Mouse (Mus musculus): ENCODE data around the gene Pxt1. TPM values are rescaled to one million over a fixed set of nuclear protein-coding genes. Genes with fewer than 3 reads are reported as not detected.
"Not testable (repeated sequence)": the region's sequence is repeated elsewhere in the genome, so short reads cannot be mapped to it uniquely, and the experiment has no call there.

The Pxt1 gene
- not detected in 2 replicates for total RNA-seq (2014; fragmentation: Nextera tagmentation)
- total RNA-seq (2017), result not detected in 2 replicates

DNA sequence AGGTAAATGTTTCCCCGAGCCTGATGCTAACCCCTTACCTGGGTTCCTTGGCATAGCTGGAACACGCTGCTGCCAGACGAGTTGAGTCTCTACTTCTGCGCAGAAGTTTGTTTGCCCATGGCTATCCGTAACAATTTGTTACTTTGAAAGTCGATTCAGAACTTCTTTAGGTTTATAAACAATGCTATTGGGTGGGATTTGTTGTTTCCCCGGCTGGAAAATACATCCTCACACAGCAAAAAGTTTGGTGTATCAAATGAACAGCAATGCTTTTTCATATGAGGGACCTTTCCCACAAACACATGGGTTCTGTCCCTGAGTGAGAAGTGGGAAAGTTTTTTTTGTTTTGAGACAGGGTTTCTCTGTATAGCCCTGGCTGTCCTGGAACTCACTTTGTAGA is at the start of gene Pxt1:
Pxt1 (minus strand) TSS at position 101 of the 400 bp plus-strand sequence.
- ATAC-seq (replicated peaks; ENCODE audit: low FRiP score, low TSS enrichment, poor library complexity, severe bottlenecking), result no peak

DNA sequence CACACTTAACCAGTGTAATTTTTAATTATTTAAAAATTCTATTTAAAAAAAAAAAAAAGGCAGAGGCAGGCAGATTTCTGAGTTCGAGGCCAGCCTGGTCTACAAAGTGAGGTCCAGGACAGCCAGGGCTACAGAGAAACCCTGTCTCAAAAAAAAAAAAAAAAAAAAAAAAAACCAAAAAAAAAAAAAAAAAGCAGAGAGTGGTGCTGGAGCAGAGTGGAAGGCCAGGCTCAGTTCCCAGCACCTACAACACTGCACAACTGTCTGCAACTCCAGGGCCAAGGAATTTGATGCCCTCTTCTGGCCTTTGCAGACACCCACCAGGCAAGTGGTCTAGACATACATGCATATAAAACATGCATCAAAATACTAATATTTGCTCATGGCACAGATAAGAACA is 49.4 kb upstream of the Pxt1 start:
- ATAC-seq (replicated peaks; ENCODE audit: low FRiP score, low TSS enrichment, poor library complexity, severe bottlenecking), result not testable (repeated sequence)

GRCm38 (mm10) chr17:28992105-28992504 is 48.5 kb upstream of the Pxt1 start:
- ATAC-seq (replicated peaks; ENCODE audit: low FRiP score, low TSS enrichment, poor library complexity, severe bottlenecking), result no peak

GRCm38 (mm10) chr17:28991286-28991685 is 47.6 kb upstream of the Pxt1 start:
- ATAC-seq (replicated peaks; ENCODE audit: low FRiP score, low TSS enrichment, poor library complexity, severe bottlenecking), result no peak

DNA sequence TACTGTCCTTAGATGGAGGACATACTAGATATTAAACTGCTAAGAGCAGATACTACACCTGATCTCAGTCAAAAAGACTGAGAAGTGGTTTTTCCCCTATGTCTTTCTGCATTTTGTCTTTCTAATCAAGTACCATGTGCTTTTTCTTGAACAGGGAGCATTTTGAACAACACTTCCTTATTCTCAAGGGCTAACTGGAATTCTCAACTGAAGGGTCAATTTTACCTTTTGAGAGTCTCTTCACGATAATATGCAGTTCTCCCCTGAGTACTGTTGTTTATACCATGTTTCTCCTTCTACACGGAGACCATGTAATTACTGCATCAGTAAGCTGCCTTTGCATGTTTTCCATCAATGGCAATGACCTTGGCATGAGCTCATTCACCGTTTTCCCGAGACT is 46.4 kb upstream of the Pxt1 start:
- no peak for ATAC-seq (replicated peaks; ENCODE audit: low FRiP score, low TSS enrichment, poor library complexity, severe bottlenecking)

- no peak for ATAC-seq (replicated peaks; ENCODE audit: low FRiP score, low TSS enrichment, poor library complexity, severe bottlenecking)
Measured at GRCm38 (mm10) chr17:28988996-28989395, 45.4 kb upstream of the Pxt1 start.

DNA sequence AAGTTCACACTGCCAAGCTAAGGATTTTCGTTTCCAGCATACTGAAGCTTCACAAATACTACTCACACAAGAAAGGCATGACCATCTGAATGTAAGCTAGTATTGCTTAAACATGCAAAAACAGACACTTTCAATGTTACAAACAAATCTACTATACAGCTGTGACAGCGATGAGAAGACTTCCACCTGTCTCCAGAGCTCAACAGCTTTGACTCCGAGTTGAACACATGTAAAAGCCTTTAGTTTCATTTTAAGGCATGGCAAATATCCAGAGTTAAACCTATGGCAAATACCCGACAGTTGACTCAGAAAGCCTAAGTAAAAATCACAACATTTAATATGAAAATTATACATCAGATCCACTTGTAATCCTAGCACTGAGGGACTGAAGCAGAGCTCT is 44.7 kb upstream of the Pxt1 start:
- ATAC-seq (replicated peaks; ENCODE audit: low FRiP score, low TSS enrichment, poor library complexity, severe bottlenecking), result no peak

- peak; percentile 61; the same call in 1 of the 2 replicates for ATAC-seq (replicated peaks; ENCODE audit: low FRiP score, low TSS enrichment, poor library complexity, severe bottlenecking)
Measured at GRCm38 (mm10) chr17:28987713-28988112, 44.1 kb upstream of the Pxt1 start.

DNA sequence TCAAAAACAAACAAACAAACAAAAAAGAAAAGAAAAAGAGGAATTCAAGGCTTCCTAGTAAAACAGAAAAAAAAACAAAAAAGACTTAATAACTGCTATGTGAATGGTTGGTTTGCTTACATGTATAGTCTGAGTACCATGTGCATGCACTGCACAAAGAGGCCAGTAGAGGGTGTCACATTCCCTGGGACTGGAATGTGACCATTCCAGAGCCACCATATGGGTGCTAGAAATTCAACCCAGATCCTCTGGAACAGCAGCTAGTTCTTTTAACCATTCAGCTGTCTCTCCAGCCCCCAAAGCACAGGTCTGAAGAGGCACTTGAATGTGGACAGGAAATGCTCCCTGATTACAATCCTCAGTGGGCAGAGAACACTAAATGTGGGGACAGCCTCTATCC is 43.2 kb upstream of the Pxt1 start:
- peak; percentile 49; the same call in 1 of the 2 replicates for ATAC-seq (replicated peaks; ENCODE audit: low FRiP score, low TSS enrichment, poor library complexity, severe bottlenecking)

DNA sequence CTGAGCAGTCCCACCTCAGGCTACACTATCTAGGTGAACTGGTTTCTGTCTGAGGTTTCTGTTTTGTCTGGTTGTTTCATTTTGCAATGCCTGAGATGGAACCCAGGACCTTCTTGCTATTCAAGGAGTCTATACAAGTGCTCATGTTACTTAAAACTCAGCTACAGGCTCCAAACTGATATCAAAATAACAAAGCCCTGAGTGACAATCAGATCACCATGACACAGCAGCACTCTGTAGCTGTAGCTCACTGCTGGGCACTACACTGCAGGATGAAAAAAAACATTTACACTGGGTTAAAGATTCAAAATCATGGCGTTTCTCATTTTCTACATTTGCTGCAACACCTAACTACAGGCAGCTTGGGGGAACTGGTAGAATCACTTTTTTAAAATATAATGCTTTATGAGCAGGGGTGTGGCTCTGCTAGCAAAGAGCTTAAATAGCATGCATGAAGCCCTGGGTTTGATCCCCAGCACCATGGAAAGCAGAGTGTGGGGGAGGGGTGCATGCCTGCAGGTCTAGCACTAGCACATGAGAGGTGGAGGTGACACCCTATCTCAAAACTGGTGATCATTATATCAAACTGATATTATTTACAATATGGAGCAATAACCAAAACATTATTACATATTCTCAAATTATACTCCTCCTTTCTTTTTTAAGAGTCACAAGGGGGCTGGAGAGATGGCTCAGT is 41.2 kb upstream of the Pxt1 start:
- no peak for ATAC-seq (replicated peaks; ENCODE audit: low FRiP score, low TSS enrichment, poor library complexity, severe bottlenecking)

GRCm38 (mm10) chr17:28982591-28982990 is 39.0 kb upstream of the Pxt1 start:
- no peak for ATAC-seq (replicated peaks; ENCODE audit: low FRiP score, low TSS enrichment, poor library complexity, severe bottlenecking)

DNA sequence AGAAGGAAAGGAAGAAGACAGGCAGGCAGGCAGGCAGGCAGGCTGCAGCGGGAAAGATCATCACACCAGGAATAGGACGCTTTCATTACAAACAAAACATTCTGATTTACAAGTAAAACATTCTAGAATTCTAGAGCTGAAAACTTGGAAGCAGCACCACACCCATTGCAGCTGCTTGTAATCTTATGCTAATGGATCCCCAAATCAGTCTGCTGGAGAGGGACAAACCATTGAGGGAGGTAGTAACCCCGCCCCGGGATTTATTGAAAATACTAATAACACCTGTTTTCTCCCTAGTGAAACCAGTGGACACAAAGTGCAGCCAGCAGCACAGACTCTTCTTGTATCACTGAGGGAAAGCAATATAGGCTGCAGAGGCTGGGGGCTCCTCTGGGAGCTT is 37.4 kb upstream of the Pxt1 start:
- ATAC-seq (replicated peaks; ENCODE audit: low FRiP score, low TSS enrichment, poor library complexity, severe bottlenecking), result no peak

GRCm38 (mm10) chr17:28979091-28979490 is 35.5 kb upstream of the Pxt1 start:
- ATAC-seq (replicated peaks; ENCODE audit: low FRiP score, low TSS enrichment, poor library complexity, severe bottlenecking), result no peak

DNA sequence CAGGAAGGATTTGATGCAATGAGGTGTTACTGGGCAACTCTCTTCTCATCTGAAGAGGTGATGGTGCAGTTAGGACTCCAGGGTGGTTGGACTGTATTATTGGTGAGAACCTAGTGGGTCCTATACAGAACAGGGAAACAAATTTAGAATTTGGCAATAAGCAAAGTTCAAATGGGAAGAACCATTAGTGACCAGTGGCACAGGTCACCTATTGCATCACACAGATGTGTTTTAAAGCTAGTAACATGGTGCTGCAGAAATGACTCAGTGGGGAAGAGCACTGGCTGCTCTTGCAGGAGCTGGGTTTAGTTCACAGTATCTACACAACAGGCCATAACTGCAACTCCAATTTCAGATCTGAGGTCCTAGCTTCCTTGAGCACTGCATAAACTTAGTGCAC is 26.5 kb upstream of the Pxt1 start:
- ATAC-seq (replicated peaks; ENCODE audit: low FRiP score, low TSS enrichment, poor library complexity, severe bottlenecking), result no peak

DNA sequence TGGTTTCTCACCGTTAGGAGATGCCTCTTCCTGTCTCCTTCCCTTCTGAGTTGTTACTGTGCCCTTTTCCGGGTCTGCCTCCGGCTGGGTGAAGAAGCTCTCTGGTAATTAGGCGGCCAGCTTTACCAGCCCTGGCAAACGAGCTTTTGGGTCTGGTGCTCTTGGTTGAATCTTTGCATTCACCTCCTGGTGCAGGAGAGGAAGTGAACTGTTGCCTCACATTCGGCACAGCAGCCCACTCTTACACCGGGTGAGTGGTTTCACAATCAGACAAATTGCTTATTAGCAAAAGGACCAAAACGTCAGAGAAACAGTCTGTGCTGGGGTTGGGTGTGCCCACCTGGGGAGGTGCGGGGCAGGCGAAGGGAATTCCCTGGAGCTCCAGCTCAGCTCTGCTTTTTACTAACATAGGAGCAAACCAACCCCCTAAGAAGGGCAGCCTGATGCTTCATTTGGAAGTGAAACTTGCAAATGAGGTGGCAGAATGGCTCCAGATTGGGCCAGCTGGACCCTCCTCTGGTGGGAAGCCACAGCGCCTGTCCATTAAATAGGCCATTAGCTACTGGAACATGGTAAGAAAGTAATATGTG is 23.5 kb upstream of the Pxt1 start:
- ATAC-seq (replicated peaks; ENCODE audit: low FRiP score, low TSS enrichment, poor library complexity, severe bottlenecking), result no peak

- ATAC-seq (replicated peaks; ENCODE audit: low FRiP score, low TSS enrichment, poor library complexity, severe bottlenecking), result no peak
Measured at GRCm38 (mm10) chr17:28961596-28961995, 18.0 kb upstream of the Pxt1 start.

GRCm38 (mm10) chr17:28960597-28960996 is 17.0 kb upstream of the Pxt1 start:
- no peak for ATAC-seq (replicated peaks; ENCODE audit: low FRiP score, low TSS enrichment, poor library complexity, severe bottlenecking)

DNA sequence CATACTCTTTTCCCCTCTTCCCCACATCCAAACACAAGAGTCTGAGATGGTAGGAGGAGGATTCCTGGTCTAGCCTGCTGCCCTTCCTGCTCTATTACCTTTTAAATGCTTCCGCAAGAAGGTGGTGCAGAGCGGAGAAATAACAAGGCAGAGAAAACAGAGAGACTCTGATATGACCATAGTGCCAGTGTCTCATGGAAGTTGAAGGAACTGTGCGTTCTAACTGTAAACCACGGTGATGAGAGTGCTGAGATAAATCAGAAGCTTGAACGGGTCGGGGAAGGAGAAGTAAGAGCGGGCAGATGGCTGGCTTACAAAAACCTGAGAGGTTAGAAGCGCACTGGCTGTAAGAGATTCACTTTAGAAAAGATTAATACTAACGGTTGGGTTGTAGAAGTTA is 10.8 kb upstream of the Pxt1 start:
- ATAC-seq (replicated peaks; ENCODE audit: low FRiP score, low TSS enrichment, poor library complexity, severe bottlenecking), result no peak

- no peak for ATAC-seq (replicated peaks; ENCODE audit: low FRiP score, low TSS enrichment, poor library complexity, severe bottlenecking)
Measured at GRCm38 (mm10) chr17:28953251-28953650, 9.6 kb upstream of the Pxt1 start.

GRCm38 (mm10) chr17:28951831-28952799 is 8.5 kb upstream of the Pxt1 start, which contains the start of gene Kctd20:
Kctd20 (plus strand) TSS chr17:28951950.
- peak; percentile 65 for ATAC-seq (replicated peaks; ENCODE audit: low FRiP score, low TSS enrichment, poor library complexity, severe bottlenecking)
